Mouse (Mus musculus): ENCODE measurements around the gene Slc28a1. TPM values are rescaled to one million over a fixed set of nuclear protein-coding genes. Genes with fewer than 3 reads are reported as not detected.
"Not testable (repeated sequence)": the region's sequence is repeated elsewhere in the genome, so short reads cannot be mapped to it uniquely, and the experiment has no call there.

Slc28a1 gene
- polyA plus RNA-seq, 1 experiment from 2014 or later: 0.71 TPM

DNA sequence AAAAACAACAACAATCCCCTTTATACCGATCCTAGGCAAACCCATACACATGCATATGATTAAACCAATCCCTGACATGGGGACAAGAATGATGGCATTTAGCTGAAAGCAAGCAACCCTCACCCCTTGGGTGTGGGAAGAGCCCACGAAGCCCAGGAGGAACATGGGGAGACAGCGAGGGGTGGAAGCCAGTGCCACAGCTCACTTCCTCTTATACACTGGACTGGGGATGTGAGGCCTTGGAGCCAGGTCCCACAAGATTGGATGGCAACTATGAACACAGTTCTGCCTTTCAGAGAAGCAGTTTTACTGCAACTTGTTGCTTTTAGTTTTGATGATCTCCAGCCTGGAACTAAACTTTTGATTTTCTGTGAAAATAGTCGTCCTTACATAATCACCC lies 85.2 kb downstream of the Slc28a1 start:
- peaks cover 9% of the 10 kb centered on the region; the same call in 1 of the 2 replicates for H3K4me1 ChIP-seq
- no peak overlapping the region for H3K27ac ChIP-seq
- no peak overlapping the region for H3K4me3 ChIP-seq (replicated peaks)
- 55% methylated on average over 4 of the region's 4 CpGs for WGBS
- no peak for ATAC-seq (ENCODE audit: insufficient read depth, low FRiP score, low read depth)
- H3K36me3 ChIP-seq: no peaks in the 10 kb centered on the region
- no peak overlapping the region for H3K9ac ChIP-seq
- no peaks in the 10 kb centered on the region for H3K9me3 ChIP-seq
- H3K4me2 ChIP-seq: no peak overlapping the region
- H3K27me3 ChIP-seq (replicated peaks): no peaks in the 10 kb centered on the region

DNA sequence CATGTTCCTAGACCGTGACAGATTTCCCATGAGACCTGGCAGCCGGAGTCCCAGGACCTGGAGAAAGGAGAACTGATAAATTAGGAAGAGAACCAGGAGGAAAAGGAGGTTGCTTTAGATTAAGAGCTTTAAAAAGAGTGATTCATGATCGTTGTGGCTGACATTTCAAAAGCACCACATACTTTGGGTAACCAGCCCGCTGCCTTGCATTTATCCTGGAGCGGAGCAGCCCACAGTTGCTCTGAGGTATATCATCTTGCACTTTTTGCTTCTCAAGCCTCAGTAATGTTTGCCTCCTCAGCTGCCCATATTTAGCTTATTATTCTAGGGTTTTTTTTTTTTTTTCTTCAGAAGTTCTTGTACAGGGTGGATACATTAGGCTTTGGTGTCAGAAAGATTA lies 87.8 kb downstream of the Slc28a1 start:
- no peak for ATAC-seq (ENCODE audit: insufficient read depth, low FRiP score, low read depth)
- WGBS: 42% methylated on average over 5 of the region's 5 CpGs
- no peaks in the 10 kb centered on the region for H3K27me3 ChIP-seq (replicated peaks)
- no peak overlapping the region for H3K4me2 ChIP-seq
- H3K4me3 ChIP-seq (replicated peaks): no peak overlapping the region
- H3K9ac ChIP-seq: no peak overlapping the region
- H3K9me3 ChIP-seq: no peaks in the 10 kb centered on the region
- peaks cover 9% of the 10 kb centered on the region; the same call in 1 of the 2 replicates for H3K4me1 ChIP-seq
- no peak overlapping the region for H3K27ac ChIP-seq
- H3K36me3 ChIP-seq: no peaks in the 10 kb centered on the region

DNA sequence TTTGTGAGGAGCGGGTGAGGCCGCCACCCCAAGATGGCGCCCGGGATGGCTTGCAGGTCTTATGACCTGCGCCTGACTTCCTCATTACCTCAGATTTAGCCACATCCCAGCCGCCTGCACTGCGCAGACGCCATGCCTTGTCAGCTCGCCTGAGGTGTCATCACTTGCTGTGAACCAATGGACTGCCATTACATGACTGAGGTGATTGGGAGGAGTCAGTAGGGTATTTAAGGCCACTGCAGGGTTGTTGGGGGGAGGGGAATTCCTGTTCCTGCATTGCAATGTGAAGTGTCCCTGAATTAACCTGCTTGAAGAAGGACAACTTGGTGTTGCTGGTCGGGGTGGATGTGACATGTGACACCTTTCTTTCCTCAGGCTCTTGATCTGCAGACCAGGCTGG lies 89.0 kb downstream of the Slc28a1 start:
- H3K36me3 ChIP-seq; H3K4me2 ChIP-seq; H3K27me3 ChIP-seq (replicated peaks); H3K4me3 ChIP-seq (replicated peaks); H3K9me3 ChIP-seq; H3K4me1 ChIP-seq; ATAC-seq (ENCODE audit: insufficient read depth, low FRiP score, low read depth); H3K27ac ChIP-seq; H3K9ac ChIP-seq: not testable (repeated sequence)
- 89% methylated on average over 10 of the region's 10 CpGs for WGBS

DNA sequence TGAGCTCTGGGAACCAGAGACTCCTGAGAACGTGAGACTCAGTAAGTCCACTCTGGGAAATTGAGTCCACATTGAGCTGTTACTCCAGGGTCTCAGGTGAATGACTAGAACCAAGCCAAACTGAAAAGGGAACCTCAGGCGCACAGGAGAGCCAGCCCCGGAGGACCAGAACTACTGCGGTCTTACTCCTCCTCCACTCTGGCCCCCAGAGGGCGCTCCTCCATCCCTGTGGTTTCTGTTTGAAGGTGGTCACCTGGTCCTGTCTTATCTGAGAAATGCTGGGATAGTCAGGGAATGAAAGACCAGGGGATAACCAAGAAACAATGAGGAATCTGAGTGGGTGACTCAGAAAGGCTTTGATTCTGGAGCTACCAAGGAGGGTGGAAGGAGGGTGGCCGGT lies 94.3 kb downstream of the Slc28a1 start:
- Histone ChIP-seq H3K9ac (no peak overlapping the region), H3K4me3 (replicated peaks) (no peak overlapping the region), H3K27ac (no peak overlapping the region), H3K4me1 (peaks cover 8% of the 10 kb centered on the region), H3K36me3 (no peaks in the 10 kb centered on the region), H3K27me3 (replicated peaks) (peaks cover 22% of the 10 kb centered on the region), H3K9me3 (no peaks in the 10 kb centered on the region), H3K4me2 (no peak overlapping the region)
- WGBS: 11% methylated on average over 6 of the region's 6 CpGs
- ATAC-seq (ENCODE audit: insufficient read depth, low FRiP score, low read depth): no peak

DNA sequence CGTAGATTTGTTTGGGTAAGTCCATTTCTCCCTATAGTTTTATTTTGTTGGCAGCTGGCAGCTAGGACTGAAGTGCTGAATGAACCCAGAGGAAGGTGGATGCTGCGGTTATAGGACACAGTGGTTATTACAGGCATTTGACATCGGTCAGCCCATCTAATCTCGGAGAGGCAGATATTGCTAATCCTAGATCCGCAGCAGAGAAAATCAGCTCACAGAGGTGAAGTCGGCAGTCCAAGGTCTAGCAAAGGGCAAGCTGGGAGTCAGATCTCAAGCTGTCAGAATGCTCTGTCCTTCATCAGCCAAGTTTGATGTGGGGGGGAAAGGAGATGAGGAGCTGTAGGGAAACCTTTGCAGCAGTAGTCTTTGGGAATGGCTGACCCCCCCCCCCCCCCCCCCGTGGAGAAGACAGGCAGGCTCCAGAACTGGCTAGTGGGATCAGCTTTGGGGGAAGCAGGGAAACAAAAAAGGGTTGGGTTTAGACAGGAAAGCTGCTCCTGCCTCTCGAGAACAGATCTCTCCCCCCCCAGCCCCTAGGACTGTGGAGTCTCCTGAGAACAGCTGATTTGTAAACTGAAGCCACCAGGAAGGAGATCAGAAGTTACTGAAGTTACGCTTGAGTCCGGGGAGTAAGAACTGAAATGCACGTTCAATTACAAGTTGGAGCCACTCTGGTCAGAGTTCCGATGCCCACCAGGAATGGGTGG lies 95.5 kb downstream of the Slc28a1 start:
- H3K27me3 ChIP-seq (replicated peaks): peaks cover 25% of the 10 kb centered on the region
- no peaks in the 10 kb centered on the region for H3K9me3 ChIP-seq
- H3K27ac ChIP-seq: no peak overlapping the region
- ATAC-seq (ENCODE audit: insufficient read depth, low FRiP score, low read depth): no peak
- H3K4me3 ChIP-seq (replicated peaks): no peak overlapping the region
- H3K9ac ChIP-seq: no peak overlapping the region
- H3K4me2 ChIP-seq: no peak overlapping the region
- H3K4me1 ChIP-seq: peaks cover 12% of the 10 kb centered on the region
- H3K36me3 ChIP-seq: no peaks in the 10 kb centered on the region
- 51% methylated on average over 12 of the region's 12 CpGs for WGBS

DNA sequence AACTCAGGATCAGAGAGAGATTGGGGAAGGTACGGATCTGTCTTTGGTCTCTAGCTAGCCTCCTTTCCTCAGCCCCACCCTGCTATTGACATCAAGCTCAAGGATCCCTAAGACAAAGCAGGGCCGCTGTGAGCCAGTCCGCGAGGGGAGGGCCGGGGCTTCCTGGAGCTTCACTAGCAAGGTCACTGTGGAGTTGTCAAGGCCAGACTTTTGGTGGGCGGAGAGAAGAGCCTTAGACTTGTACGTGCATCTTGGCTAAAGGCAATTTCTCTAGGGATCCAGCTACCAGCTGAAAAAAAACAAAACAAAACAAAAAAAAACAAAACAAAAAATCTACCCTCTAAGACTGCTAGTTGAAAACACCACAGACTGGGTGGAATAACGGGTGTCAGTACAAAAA lies 97.2 kb downstream of the Slc28a1 start:
- peaks cover 12% of the 10 kb centered on the region for H3K4me1 ChIP-seq
- H3K27me3 ChIP-seq (replicated peaks): peaks cover 28% of the 10 kb centered on the region
- no peaks in the 10 kb centered on the region for H3K36me3 ChIP-seq
- no peak overlapping the region for H3K4me3 ChIP-seq (replicated peaks)
- no peaks in the 10 kb centered on the region for H3K9me3 ChIP-seq
- H3K4me2 ChIP-seq: peak overlapping the region; percentile 74; the same call in 1 of the 2 replicates
- H3K9ac ChIP-seq: no peak overlapping the region
- WGBS: 13% methylated on average over 8 of the region's 8 CpGs
- H3K27ac ChIP-seq: no peak overlapping the region
- ATAC-seq (ENCODE audit: insufficient read depth, low FRiP score, low read depth): no peak

DNA sequence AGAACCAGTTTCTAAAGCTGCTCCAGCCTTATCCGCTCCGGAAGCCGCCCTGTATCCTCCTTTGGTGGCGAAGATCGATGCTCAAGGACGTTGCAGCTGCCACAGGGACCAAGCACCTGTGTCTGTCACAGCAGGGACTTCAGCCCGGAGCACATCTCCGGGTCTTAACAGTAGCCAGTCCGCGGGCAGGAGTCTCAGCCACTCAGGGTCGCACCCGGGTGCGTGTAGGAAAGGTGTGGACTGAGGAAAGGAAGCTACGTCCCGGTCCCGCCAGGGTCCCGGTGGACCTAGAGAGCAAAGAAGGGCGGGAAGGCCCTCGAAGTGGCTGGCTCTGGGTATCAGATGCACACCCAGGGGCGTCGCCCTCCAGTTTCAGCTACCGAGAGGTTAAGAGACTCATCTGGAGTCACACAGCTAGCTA lies 97.7 kb downstream of the Slc28a1 start:
- peak overlapping the region; percentile 82 for H3K27ac ChIP-seq
- H3K27me3 ChIP-seq (replicated peaks): peaks cover 28% of the 10 kb centered on the region
- peak overlapping the region; percentile 74 for H3K4me2 ChIP-seq
- no peaks in the 10 kb centered on the region for H3K9me3 ChIP-seq
- H3K4me1 ChIP-seq: peaks cover 12% of the 10 kb centered on the region
- peak overlapping the region; percentile 56 for H3K4me3 ChIP-seq (replicated peaks)
- no peaks in the 10 kb centered on the region for H3K36me3 ChIP-seq
- peak; percentile 34; the same call in 1 of the 2 replicates for ATAC-seq (ENCODE audit: insufficient read depth, low FRiP score, low read depth)
- whole genome bisulfite sequencing: 2% methylated on average over 22 of the region's 22 CpGs
- no peak overlapping the region for H3K9ac ChIP-seq

DNA sequence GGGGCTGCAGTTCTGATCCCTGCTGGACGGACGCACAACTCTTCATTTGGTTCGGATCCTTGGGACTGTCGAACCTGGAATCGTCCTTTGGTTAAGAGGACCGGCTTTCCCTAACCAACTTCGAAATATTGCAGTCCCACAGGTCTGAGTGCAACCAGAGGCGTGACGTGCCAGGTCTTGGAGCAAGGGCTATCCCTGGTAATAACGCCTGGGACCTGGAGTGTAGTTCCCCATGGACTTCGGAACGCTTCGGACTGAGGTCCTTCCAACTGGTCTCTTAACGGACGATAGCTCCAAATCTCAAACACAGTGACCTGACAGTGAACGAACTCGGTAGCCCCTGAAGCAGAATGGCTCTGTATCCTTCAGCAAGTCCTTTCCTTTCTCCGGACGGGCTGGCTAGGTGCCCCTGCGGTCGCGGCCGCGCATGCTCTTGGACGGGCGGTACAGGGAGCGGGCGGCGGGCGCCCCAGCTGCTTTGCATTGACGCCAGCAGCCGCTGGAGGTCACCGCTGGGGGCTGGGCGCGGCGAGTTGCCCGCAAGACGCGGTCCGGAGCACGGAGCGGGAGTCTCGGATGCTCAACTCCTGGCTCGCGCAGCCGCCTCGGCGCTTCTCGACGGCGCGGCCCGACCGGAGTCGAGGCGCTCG lies 98.2 kb downstream of the Slc28a1 start:
- H3K9me3 ChIP-seq: no peaks in the 10 kb centered on the region
- peak overlapping the region; percentile 56 for H3K4me3 ChIP-seq (replicated peaks)
- peak overlapping the region; percentile 82 for H3K27ac ChIP-seq
- WGBS: under 1% methylated on average over 57 of the region's 57 CpGs
- H3K27me3 ChIP-seq (replicated peaks): peaks cover 28% of the 10 kb centered on the region
- H3K9ac ChIP-seq: no peak overlapping the region
- peak; percentile 91 for ATAC-seq (ENCODE audit: insufficient read depth, low FRiP score, low read depth)
- peaks cover 12% of the 10 kb centered on the region for H3K4me1 ChIP-seq
- no peaks in the 10 kb centered on the region for H3K36me3 ChIP-seq
- peak overlapping the region; percentile 74 for H3K4me2 ChIP-seq

DNA sequence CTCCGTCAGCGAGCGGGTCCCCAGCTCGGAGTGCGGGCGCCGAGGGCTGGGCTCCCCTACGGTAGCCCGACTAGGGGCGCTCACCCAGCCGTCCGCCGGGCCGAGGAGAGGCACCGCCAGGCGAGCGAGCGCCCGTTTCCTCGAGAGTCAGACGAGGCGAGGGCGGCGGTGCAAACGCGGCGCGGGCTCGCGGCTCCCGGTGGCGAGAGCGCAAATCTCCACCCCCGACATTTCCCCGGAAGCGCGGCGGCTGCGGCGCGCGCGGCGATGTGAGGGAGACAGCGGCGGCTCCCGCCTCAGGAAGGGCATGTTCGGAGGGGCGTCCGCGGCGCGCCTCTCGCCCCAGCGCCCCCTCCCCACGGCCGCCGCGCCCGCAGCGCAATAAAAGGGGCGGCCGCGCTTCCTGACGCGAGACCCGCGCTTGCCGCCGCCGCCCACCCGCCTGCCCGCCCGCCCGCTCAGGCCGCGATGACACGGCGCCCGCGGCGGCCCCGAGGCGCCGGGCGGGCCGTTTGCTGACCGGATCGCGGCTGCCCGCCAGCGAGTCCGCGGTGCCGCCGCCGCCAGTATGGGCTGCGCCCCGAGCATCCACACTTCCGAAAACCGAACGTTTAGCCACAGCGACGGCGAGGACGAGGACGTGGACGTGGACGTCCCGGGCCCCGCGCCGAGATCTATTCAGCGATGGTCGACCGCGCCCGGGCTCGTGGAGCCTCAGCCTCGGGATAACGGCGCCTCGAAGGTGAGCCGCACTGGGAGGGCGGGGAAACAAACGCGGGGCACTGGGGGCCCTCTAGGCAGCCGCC lies 99.0 kb downstream of the Slc28a1 start, which contains the start of gene Pde8a:
Gene Pde8a, plus strand, starts transcription at position 250 of the 806 bp plus-strand sequence.
- no peak for ATAC-seq (ENCODE audit: insufficient read depth, low FRiP score, low read depth)
- H3K9me3 ChIP-seq: no peaks in the 10 kb centered on the region
- H3K36me3 ChIP-seq: no peaks in the 10 kb centered on the region
- peak within 1 kb of the TSS; percentile 82 for H3K27ac ChIP-seq
- peak within 1 kb of the TSS; percentile 34; the same call in 1 of the 2 replicates for H3K9ac ChIP-seq
- H3K4me3 ChIP-seq (replicated peaks): peak within 1 kb of the TSS; percentile 56
- H3K4me2 ChIP-seq: peak within 1 kb of the TSS; percentile 74
- peaks cover 12% of the 10 kb centered on the region for H3K4me1 ChIP-seq
- peaks cover 28% of the 10 kb centered on the region for H3K27me3 ChIP-seq (replicated peaks)
- WGBS: under 1% methylated on average over 111 of the region's 128 CpGs

DNA sequence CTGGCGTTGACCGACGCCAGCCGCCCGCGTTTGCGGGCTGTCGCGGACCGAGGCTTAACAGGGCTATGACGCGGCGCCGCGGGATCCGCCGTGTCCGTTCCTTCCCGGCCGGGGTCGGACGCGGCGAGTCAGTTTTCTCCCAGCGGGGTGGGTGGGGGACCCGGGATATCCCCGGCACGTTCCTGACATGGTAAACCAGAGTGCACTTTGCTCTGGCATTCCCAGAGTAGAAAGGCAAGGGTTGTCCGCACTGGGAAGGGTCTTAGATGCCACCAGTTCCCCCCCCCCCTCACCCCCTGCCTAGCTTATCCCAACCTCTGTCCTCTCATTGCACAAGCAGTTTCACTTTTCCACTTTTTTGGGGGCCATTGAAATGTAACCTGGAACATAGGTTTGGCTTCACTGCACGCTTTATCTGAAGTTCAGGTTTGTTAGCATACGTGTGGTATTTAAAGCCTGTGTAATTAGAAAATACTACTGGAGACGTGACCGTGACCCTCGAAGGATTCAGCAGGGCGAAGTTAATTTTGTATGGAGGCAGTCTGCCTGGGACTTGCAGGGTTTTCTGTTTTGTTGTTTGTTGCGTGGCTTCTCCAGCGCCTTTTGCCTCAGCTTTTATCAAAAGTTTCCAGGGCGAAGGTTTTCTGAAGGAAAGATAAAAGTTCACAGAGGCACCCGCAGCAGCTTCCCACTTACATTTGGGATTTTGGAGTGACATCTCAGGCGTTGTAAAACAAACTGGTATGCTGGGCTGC lies 99.7 kb downstream of the Slc28a1 start:
- Histone ChIP-seq H3K9ac (peak overlapping the region; percentile 34; the same call in 1 of the 2 replicates), H3K9me3 (no peaks in the 10 kb centered on the region), H3K27ac (no peak overlapping the region), H3K4me1 (peaks cover 12% of the 10 kb centered on the region), H3K4me2 (peak overlapping the region; percentile 74), H3K4me3 (replicated peaks) (peak overlapping the region; percentile 56), H3K36me3 (no peaks in the 10 kb centered on the region), H3K27me3 (replicated peaks) (peaks cover 28% of the 10 kb centered on the region)
- ATAC-seq (ENCODE audit: insufficient read depth, low FRiP score, low read depth): no peak
- 11% methylated on average over 40 of the region's 40 CpGs for WGBS

DNA sequence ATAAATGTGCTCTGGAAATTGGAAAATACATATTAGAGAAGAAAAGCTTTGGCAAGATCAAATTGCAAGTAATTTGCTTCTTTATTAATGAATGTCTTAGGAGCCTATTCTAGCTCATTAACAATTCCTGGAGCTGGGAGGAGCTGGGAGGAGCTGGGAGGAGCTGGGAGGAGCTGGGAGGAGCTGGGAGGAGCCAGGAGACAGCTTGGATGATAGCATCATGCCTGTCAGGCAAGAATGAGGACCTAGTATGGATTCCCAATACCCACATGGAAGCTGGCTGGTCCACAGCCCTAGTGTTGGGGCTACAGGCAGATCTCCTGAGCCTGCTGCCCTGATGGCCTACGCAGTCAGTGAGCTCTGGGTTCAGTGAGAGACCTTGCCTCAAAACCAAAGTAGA lies 101.4 kb downstream of the Slc28a1 start:
- no peak for ATAC-seq (ENCODE audit: insufficient read depth, low FRiP score, low read depth)
- no peaks in the 10 kb centered on the region for H3K36me3 ChIP-seq
- H3K9me3 ChIP-seq: no peaks in the 10 kb centered on the region
- H3K27ac ChIP-seq: no peak overlapping the region
- no peak overlapping the region for H3K4me2 ChIP-seq
- 82% methylated on average over 1 of the region's 1 CpGs for WGBS
- no peak overlapping the region for H3K9ac ChIP-seq
- H3K4me1 ChIP-seq: peaks cover 12% of the 10 kb centered on the region
- peaks cover 25% of the 10 kb centered on the region for H3K27me3 ChIP-seq (replicated peaks)
- H3K4me3 ChIP-seq (replicated peaks): no peak overlapping the region
